Mouse (Mus musculus) CH12.LX (cell line): ENCODE data around the gene Skida1. TPM values are rescaled to one million over a fixed set of nuclear protein-coding genes. Genes with fewer than 3 reads are reported as not detected.

Experiments used
- DNase-seq: peaks from one replicate; pipeline ENCODE4 v3.0.0-alpha.2; 2013; ENCODE audit errors: extremely low read depth
- H3K27ac ChIP-seq: 2 replicates; pipeline ENCODE4 v1.5.1; 2012; ENCODE audit warnings: low read depth, mild to moderate bottlenecking, control low read depth, moderate library complexity; ENCODE audit not compliant: insufficient read depth
- H3K27me3 ChIP-seq: replicated peaks from 2 replicates; pipeline ENCODE3; 2012; ENCODE audit warnings: inconsistent platforms
- H3K36me3 ChIP-seq, 2 experiments: replicated peaks in 1 of 2; 2 replicates each; pipeline versions ENCODE3 to v1.6.1; 2012; ENCODE audit warnings: inconsistent platforms in 1 of 2, low read length in 1 of 2, mild to moderate bottlenecking in 1 of 2, mixed read lengths in 1 of 2, moderate library complexity in 1 of 2; ENCODE audit not compliant: control insufficient read depth in 1 of 2, insufficient read depth in 1 of 2
- H3K4me1 ChIP-seq, 2 experiments: 2 replicates each; pipeline ENCODE4 v1.6.1; 2012; ENCODE audit warnings: inconsistent platforms in 1 of 2, moderate library complexity in 1 of 2; ENCODE audit not compliant: insufficient read depth in 2 of 2, control insufficient read depth in 1 of 2
- H3K4me2 ChIP-seq: 2 replicates; pipeline ENCODE4 v1.6.1; 2012; ENCODE audit warnings: low read depth, mild to moderate bottlenecking, control low read depth; ENCODE audit not compliant: poor library complexity, insufficient read depth, severe bottlenecking
- H3K4me3 ChIP-seq, 3 experiments: fragments of 150-350 bp in 1 of 3; sonication (generic) in 1 of 3; replicated peaks in 1 of 3; 2 replicates each; pipeline versions ENCODE3 to v1.5.1; 2011 to 2012; ENCODE audit warnings: low read depth in 2 of 3, low read length in 2 of 3, mild to moderate bottlenecking in 2 of 3, moderate library complexity in 2 of 3, control low read depth in 1 of 3, improper control_type of control experiment in 1 of 3, inconsistent platforms in 1 of 3, mixed read lengths in 1 of 3; ENCODE audit not compliant: poor library complexity in 1 of 3
- H3K79me2 ChIP-seq: replicated peaks from 2 replicates; pipeline ENCODE4 v1.6.1; 2012; ENCODE audit warnings: mild to moderate bottlenecking, moderate library complexity; ENCODE audit not compliant: control insufficient read depth, poor library complexity, insufficient read depth, severe bottlenecking; ENCODE audit errors: extremely low read depth
- H3K9ac ChIP-seq: 2 replicates; pipeline ENCODE4 v1.6.1; 2012; ENCODE audit warnings: low read depth, mild to moderate bottlenecking, control low read depth, moderate library complexity; ENCODE audit not compliant: insufficient read depth
- H3K9me3 ChIP-seq: replicated peaks from 2 replicates; pipeline ENCODE3; 2012; ENCODE audit warnings: low read length, inconsistent platforms, mixed read lengths
- CHD2 ChIP-seq: IDR thresholded peaks from 2 replicates; pipeline ENCODE4 v1.6.1; 2011; ENCODE audit warnings: low read length, improper control_type of control experiment
- CTCF ChIP-seq, 2 experiments: IDR thresholded peaks in 1 of 2; conservative IDR thresholded peaks in 1 of 2; 2 replicates each; pipeline ENCODE4 v1.5.1; 2011 to 2012; ENCODE audit warnings: low read depth in 2 of 2, low read length in 2 of 2, improper control_type of control experiment in 1 of 2, inconsistent platforms in 1 of 2, mild to moderate bottlenecking in 1 of 2, moderate library complexity in 1 of 2
- IRF4 ChIP-seq: IDR thresholded peaks from 2 replicates; pipeline ENCODE4 v1.6.1; 2014; ENCODE audit warnings: low read depth, mild to moderate bottlenecking, inconsistent platforms, low read length, improper control_type of control experiment
- JUN ChIP-seq: IDR thresholded peaks from 2 replicates; pipeline ENCODE4 v1.6.1; 2011; ENCODE audit warnings: low read depth, mild to moderate bottlenecking, low read length, improper control_type of control experiment, moderate library complexity; ENCODE audit not compliant: insufficient read depth
- KAT2A ChIP-seq: IDR thresholded peaks from 2 replicates; pipeline ENCODE4 v1.6.1; 2012; ENCODE audit warnings: low read length, improper control_type of control experiment, inconsistent platforms; ENCODE audit not compliant: insufficient replicate concordance
- MXI1 ChIP-seq: IDR thresholded peaks from 2 replicates; pipeline ENCODE4 v1.6.1; 2011; ENCODE audit warnings: mild to moderate bottlenecking, low read depth, low read length, improper control_type of control experiment
- NRF1 ChIP-seq: IDR thresholded peaks from 2 replicates; pipeline ENCODE4 v1.6.1; 2014; ENCODE audit warnings: low read depth, mild to moderate bottlenecking, inconsistent platforms, low read length, improper control_type of control experiment, moderate library complexity
- SMC3 ChIP-seq: IDR thresholded peaks from 2 replicates; pipeline ENCODE4 v1.6.1; 2011; ENCODE audit warnings: low read depth, low read length, improper control_type of control experiment
- TCF12 ChIP-seq: IDR thresholded peaks from 2 replicates; pipeline ENCODE4 v1.6.1; 2014; ENCODE audit warnings: low read depth, mild to moderate bottlenecking, inconsistent platforms, low read length, improper control_type of control experiment
- ZC3H11A ChIP-seq: IDR thresholded peaks from 2 replicates; pipeline ENCODE4 v1.6.1; 2012; ENCODE audit warnings: low read depth, mild to moderate bottlenecking, inconsistent platforms, low read length, improper control_type of control experiment
- dilution Hi-C: fragments of 300-500 bp; cut with MboI; formaldehyde crosslinking; loops from 2 replicates; pipeline ENCODE4 v1.14.3; 2020; ENCODE audit warnings: low sequenced_read_pairs; ENCODE audit not compliant: extremely low pct_unique_long_range_greater_than_20kb, extremely low pct_ligation_motif_present
- in situ Hi-C: fragments of 300-500 bp; cut with MboI; formaldehyde crosslinking; loops from 3 replicates; pipeline ENCODE4 v1.14.3; 2019; ENCODE audit warnings: low sequenced_read_pairs, low pct_ligation_motif_present, low pct_unique_long_range_greater_than_20kb, mixed read lengths
- polyA plus RNA-seq: library from polyadenylated mRNA; unstranded; fragments of >175 nt; gene quantifications from 2 replicates; pipeline ENCODE4 v1.2.1, GENCODE M21; 2012; ENCODE audit warnings: low read depth; ENCODE audit not compliant: insufficient read length
- total RNA-seq, 2 experiments: library from RNA; depleted of rRNA; stranded (reverse); fragments of 300-350 nt in 1 of 2; fragments of >200 nt in 1 of 2; gene quantifications; 2 replicates each; pipeline ENCODE4 v1.2.3; 2012 to 2014

Gene Skida1
- total and polyA plus RNA-seq, 3 experiments: 0.35 to 0.85 (median 0.36) TPM

DNA sequence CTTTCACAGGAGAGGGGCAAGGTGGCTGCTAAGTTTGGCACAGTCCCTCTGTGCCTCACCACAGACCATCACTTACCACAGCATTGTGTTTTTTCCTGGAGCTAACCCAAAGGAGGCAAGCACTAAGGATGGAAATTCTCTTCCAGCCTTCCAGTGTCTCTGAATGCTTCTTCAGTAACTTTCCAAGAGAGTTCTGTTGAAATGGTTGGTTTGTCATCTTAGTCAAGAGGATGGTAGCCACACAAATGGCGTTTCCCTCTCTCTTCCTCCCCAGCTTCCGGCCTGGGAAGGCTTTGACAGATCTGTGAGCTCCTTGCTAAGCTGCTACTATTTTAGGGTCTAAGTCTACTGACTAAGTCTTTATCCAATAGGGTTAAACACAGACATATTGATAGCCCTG lies 11.4 kb downstream of the Skida1 start, which contains the start of gene A930004D18Rik:
TSS of gene A930004D18Rik (minus strand) at position 247 of the 400 bp plus-strand sequence.
- dilution Hi-C loops: no loop called here
- peaks cover 10% of the 10 kb centered on the region for H3K27me3 ChIP-seq

DNA sequence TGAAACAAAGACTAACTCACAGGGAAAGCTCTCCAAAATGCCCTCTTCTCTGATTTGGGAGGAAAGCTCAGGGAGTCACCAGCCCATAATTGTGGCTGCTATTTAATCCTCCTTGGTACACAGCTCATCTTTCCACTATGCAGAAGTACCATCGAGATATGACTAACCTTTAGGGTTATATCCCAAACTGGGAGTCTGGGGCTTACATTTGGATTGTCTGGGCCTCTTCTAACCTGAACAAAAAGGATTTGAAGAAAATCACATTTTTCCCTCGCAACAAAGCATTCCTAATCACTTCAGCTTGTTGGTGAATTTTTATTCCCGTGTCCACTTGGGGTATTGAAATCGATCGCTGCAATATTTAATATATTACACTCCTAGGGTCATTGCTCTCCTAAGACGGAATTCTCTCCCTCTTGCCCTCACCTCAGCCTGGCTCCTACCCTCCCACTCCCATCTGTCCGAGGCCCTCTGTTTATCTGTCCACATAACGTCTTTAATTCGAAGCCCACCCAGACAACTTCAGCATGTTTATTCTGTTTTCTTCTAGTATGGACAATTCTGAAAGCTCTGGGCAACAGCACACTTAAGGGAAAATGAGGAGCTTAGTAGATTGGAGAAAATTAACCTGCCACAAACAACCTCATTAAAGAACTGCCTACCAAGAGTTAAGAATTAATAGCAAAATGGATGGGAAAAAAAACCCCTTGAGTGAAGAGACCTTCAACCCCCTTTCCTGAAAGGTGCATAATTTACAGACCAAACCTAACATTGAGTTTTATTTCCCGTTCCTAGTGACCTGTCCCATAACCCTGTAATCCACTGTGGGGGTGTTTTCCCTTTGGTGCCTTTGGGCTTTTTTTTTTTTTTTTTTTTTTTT lies 14.2 kb downstream of the Skida1 start:
- no peak for TF ChIP-seq KAT2A
- no peak for TF ChIP-seq IRF4
- TF ChIP-seq NRF1: no peak
- TF ChIP-seq TCF12: no peak
- TF ChIP-seq SMC3: no peak
- TF ChIP-seq CTCF (conservative IDR thresholded peaks at IDR 0.05 in 1 of 2, IDR thresholded peaks at IDR 0.05 in 1 of 2; ENCODE audit: low read depth in 2 of 2, low read length in 2 of 2): no peak
- TF ChIP-seq, all 38 proteins: peak for 0
- DNase-seq: no peak
- in situ Hi-C loops: loop anchor here (10.0 to 25.0 kb wide), 3 partner anchors 150 to 653 kb away; partner anchors contain the start of genes Bmi1 and Spag6
- Histone ChIP-seq H3K27me3 (peaks cover 10% of the 10 kb centered on the region), H3K79me2 (no peaks in the 10 kb centered on the region), H3K27ac (no peak overlapping the region), H3K4me2 (no peak overlapping the region), H3K4me3 (no peak overlapping the region), H3K36me3 (no peaks in the 10 kb centered on the region), H3K9me3 (no peaks in the 10 kb centered on the region), H3K4me1 (no peaks in the 10 kb centered on the region), H3K9ac (no peak overlapping the region)
- dilution Hi-C loops: no loop called here

More for the DNA sequence above, 11.4 kb downstream of the Skida1 start, which contains the start of gene A930004D18Rik:
- Histone ChIP-seq H3K4me1 (peaks cover 0 to 6% of the 10 kb centered on the region in 2 experiments; a peak in 1 of 4 replicates), H3K79me2 (no peaks in the 10 kb centered on the region), H3K27ac (no peak within 1 kb of the TSS), H3K9me3 (no peaks in the 10 kb centered on the region), H3K4me3 (no peak within 1 kb of the TSS), H3K36me3 (no peaks in the 10 kb centered on the region), H3K4me2 (no peak within 1 kb of the TSS), H3K9ac (no peak within 1 kb of the TSS)
- in situ Hi-C loops: loop anchor here (10.0 to 25.0 kb wide), 3 partner anchors 147 to 650 kb away; partner anchors contain the start of genes Bmi1 and Spag6
- no peak for DNase-seq
- no peak for TF ChIP-seq CHD2
- TF ChIP-seq JUN: no peak
- TF ChIP-seq NRF1: no peak
- no peak for TF ChIP-seq MXI1
- no peak for TF ChIP-seq ZC3H11A
